Mouse (Mus musculus): ENCODE measurements around the gene Mt1. TPM values are rescaled to one million over a fixed set of nuclear protein-coding genes. Genes with fewer than 3 reads are reported as not detected.

The Mt1 gene
- polyA plus RNA-seq, 1 experiment from 2014 or later = 438 TPM

DNA sequence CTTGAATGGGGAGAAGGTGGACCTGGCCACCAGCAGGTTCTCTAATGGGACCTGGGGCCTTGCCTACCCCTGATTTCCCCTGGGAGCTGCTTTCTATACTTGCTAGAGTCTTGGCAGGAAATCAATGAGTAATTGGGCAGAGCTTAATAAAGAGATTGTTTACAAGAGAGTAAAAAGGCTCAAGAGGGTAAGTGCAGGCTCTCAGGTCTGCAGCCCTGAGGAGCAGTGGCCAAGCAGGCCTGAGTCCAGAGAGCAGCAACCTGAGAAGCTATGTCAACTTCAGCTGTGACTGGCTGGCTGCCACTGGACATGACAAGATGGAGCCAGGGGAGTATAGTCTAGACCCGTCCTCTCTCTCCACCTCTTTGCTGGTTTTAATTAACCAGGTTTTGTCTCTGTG is 14.0 kb downstream of the Mt1 start:
- no peak overlapping the region for H3K4me2 ChIP-seq (ENCODE audit: low read length)
- H3K9ac ChIP-seq (ENCODE audit: low read length) = no peak overlapping the region
- no peaks in the 10 kb centered on the region for H3K36me3 ChIP-seq (ENCODE audit: control insufficient read depth, insufficient read depth, low read length)
- WGBS = 80% methylated on average over 1 of the region's 1 CpGs
- ATAC-seq (ENCODE audit: insufficient number of reproducible peaks, insufficient read depth, low FRiP score, low read depth) = no peak
- H3K27ac ChIP-seq (replicated peaks in 1 of 2; ENCODE audit: control insufficient read depth in 1 of 2, insufficient read depth in 1 of 2, low read depth in 2 of 2, low read length in 2 of 2) = no peak overlapping the region
- no peak overlapping the region for H3K4me3 ChIP-seq (ENCODE audit: control insufficient read depth in 1 of 2, insufficient read depth in 1 of 2, low read depth in 1 of 2, low read length in 2 of 2)
- H3K9me3 ChIP-seq (ENCODE audit: control insufficient read depth, low read length) = no peaks in the 10 kb centered on the region
- H3K4me1 ChIP-seq (ENCODE audit: control insufficient read depth in 2 of 2, insufficient read depth in 2 of 2, low read length in 2 of 2) = peaks cover 10 to 16% of the 10 kb centered on the region in 2 experiments
- no peaks in the 10 kb centered on the region for H3K27me3 ChIP-seq (ENCODE audit: control insufficient read depth, insufficient read depth, low read length)

DNA sequence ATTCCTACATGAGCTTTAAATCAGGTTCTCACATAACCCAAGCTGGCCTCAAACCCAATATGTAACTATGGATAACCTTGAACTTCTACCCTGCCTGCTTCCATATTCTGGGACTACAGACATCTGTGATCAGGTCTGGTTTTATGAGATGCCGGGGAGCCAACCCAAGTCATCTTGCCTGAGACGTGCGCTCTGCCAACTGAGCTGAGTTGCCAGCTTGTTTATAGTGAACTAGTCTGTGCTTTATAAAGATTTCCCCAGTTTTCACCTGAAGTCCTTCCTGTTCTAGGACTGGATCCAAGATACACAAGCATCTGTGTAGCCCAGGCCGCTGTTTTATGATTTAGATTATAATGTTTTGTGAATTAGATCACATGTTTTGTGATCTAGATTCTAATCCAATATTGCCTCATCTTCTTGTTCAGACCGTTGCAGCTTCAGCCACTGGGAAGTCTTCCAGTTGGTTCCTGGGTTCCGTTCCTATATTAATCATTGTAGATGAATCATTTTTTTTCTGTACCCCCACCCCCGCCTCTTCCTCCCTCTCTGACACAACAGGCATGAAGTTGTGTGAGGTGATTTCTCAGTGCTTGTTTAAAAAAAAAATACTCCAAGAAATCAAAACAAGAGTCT is 15.8 kb downstream of the Mt1 start:
- no peak overlapping the region for H3K9ac ChIP-seq (ENCODE audit: low read length)
- ATAC-seq (ENCODE audit: insufficient number of reproducible peaks, insufficient read depth, low FRiP score, low read depth) = no peak
- 78% methylated on average over 7 of the region's 7 CpGs for WGBS
- H3K27ac ChIP-seq (replicated peaks in 1 of 2; ENCODE audit: control insufficient read depth in 1 of 2, insufficient read depth in 1 of 2, low read depth in 2 of 2, low read length in 2 of 2) = no peak overlapping the region
- H3K4me3 ChIP-seq (ENCODE audit: control insufficient read depth in 1 of 2, insufficient read depth in 1 of 2, low read depth in 1 of 2, low read length in 2 of 2) = no peak overlapping the region
- H3K4me2 ChIP-seq (ENCODE audit: low read length) = no peak overlapping the region
- no peaks in the 10 kb centered on the region for H3K27me3 ChIP-seq (ENCODE audit: control insufficient read depth, insufficient read depth, low read length)
- peaks cover 5 to 9% of the 10 kb centered on the region in 2 experiments for H3K4me1 ChIP-seq (ENCODE audit: control insufficient read depth in 2 of 2, insufficient read depth in 2 of 2, low read length in 2 of 2)
- no peaks in the 10 kb centered on the region for H3K9me3 ChIP-seq (ENCODE audit: control insufficient read depth, low read length)
- H3K36me3 ChIP-seq (ENCODE audit: control insufficient read depth, insufficient read depth, low read length) = no peaks in the 10 kb centered on the region

DNA sequence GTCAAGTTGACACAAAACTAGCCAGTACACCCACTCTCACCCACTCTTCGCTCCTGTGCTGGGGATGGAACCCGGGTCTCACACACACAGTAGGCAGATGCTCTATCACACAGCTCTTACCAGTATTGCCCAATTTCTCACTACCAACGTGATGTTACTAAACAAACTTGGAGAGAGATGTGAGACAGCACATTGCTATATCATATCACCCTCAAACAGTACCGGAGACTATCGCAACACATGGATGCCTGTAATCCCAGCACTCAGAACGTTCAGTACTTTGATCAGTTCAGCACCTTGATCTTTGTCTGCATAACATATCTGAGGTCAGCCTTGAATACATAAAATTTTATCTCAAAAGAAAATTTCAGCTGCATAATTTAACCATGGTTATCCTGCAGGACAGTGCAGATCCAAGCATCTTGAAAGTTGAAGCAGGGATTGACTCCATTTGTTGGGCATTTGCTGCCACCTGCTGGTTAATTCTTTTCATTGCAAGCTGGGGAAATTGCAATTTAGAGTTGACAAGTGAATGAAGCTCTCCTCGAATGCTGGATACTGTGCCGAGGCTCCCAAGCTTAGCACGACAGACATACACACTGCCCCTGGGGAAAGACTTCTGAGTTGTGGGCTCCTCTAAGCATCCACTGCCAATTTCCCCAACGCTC is 20.5 kb downstream of the Mt1 start:
- Histone ChIP-seq H3K9me3 (ENCODE audit: control insufficient read depth, low read length) (no peaks in the 10 kb centered on the region), H3K27me3 (ENCODE audit: control insufficient read depth, insufficient read depth, low read length) (no peaks in the 10 kb centered on the region), H3K4me2 (ENCODE audit: low read length) (no peak overlapping the region), H3K36me3 (ENCODE audit: control insufficient read depth, insufficient read depth, low read length) (no peaks in the 10 kb centered on the region), H3K4me1 (ENCODE audit: control insufficient read depth in 2 of 2, insufficient read depth in 2 of 2, low read length in 2 of 2) (no peaks in the 10 kb centered on the region), H3K4me3 (ENCODE audit: control insufficient read depth in 1 of 2, insufficient read depth in 1 of 2, low read depth in 1 of 2, low read length in 2 of 2) (no peak overlapping the region), H3K27ac (replicated peaks in 1 of 2; ENCODE audit: control insufficient read depth in 1 of 2, insufficient read depth in 1 of 2, low read depth in 2 of 2, low read length in 2 of 2) (no peak overlapping the region), H3K9ac (ENCODE audit: low read length) (no peak overlapping the region)
- WGBS = 43% methylated on average over 10 of the region's 10 CpGs
- ATAC-seq (ENCODE audit: insufficient number of reproducible peaks, insufficient read depth, low FRiP score, low read depth) = no peak

DNA sequence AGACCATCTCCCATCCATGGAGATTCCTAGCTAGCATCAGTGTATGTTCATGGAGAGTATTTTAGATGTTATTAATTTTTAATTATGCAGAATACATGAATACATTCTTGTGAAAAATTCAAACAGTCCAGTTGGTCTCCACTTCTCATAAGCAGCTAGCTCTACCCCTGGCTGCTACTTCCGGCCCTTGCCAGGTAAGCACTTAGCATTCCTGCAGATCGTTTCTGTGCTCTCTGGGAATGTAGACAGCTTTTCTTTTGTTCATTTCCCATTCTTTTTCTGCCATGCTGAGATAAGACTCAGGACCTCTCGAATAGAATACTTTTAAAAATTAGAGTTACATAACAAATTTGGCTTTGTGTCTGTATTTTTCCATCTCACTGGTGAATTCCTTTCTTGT is 25.2 kb downstream of the Mt1 start:
- 51% methylated on average over 3 of the region's 3 CpGs for WGBS
- Histone ChIP-seq H3K4me1 (ENCODE audit: control insufficient read depth in 2 of 2, insufficient read depth in 2 of 2, low read length in 2 of 2) (peaks cover 6 to 8% of the 10 kb centered on the region in 2 experiments; a peak in 3 of 4 replicates), H3K9ac (ENCODE audit: low read length) (no peak overlapping the region), H3K27ac (replicated peaks in 1 of 2; ENCODE audit: control insufficient read depth in 1 of 2, insufficient read depth in 1 of 2, low read depth in 2 of 2, low read length in 2 of 2) (no peak overlapping the region), H3K9me3 (ENCODE audit: control insufficient read depth, low read length) (no peaks in the 10 kb centered on the region), H3K4me3 (ENCODE audit: control insufficient read depth in 1 of 2, insufficient read depth in 1 of 2, low read depth in 1 of 2, low read length in 2 of 2) (no peak overlapping the region), H3K4me2 (ENCODE audit: low read length) (no peak overlapping the region), H3K27me3 (ENCODE audit: control insufficient read depth, insufficient read depth, low read length) (no peaks in the 10 kb centered on the region), H3K36me3 (ENCODE audit: control insufficient read depth, insufficient read depth, low read length) (no peaks in the 10 kb centered on the region)
- no peak for ATAC-seq (ENCODE audit: insufficient number of reproducible peaks, insufficient read depth, low FRiP score, low read depth)

DNA sequence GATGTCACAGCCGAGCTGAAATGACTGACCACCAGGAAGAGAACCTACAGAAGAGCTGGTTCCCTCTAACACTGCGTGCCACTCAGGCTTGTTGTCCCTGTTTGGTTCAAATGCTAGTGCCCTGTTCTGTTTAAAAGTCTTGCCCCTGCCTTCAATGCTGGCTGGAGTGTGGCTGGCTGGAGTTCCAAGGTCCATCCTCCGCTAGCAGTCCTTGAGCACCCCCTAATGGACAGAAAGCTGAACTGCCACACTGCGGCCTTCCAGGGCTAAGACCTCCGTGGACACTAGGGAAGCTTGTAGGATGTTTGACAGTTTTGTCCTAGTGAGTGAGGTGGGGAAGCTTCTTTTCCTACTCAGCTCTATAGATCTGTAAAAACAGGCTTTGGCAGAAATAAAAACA is 26.9 kb downstream of the Mt1 start:
- Histone ChIP-seq H3K36me3 (ENCODE audit: control insufficient read depth, insufficient read depth, low read length) (no peaks in the 10 kb centered on the region), H3K4me1 (ENCODE audit: control insufficient read depth in 2 of 2, insufficient read depth in 2 of 2, low read length in 2 of 2) (peaks cover 6 to 11% of the 10 kb centered on the region in 2 experiments; a peak in 3 of 4 replicates), H3K27me3 (ENCODE audit: control insufficient read depth, insufficient read depth, low read length) (no peaks in the 10 kb centered on the region), H3K9me3 (ENCODE audit: control insufficient read depth, low read length) (no peaks in the 10 kb centered on the region), H3K4me2 (ENCODE audit: low read length) (no peak overlapping the region), H3K9ac (ENCODE audit: low read length) (no peak overlapping the region), H3K27ac (replicated peaks in 1 of 2; ENCODE audit: control insufficient read depth in 1 of 2, insufficient read depth in 1 of 2, low read depth in 2 of 2, low read length in 2 of 2) (no peak overlapping the region), H3K4me3 (ENCODE audit: control insufficient read depth in 1 of 2, insufficient read depth in 1 of 2, low read depth in 1 of 2, low read length in 2 of 2) (no peak overlapping the region)
- ATAC-seq (ENCODE audit: insufficient number of reproducible peaks, insufficient read depth, low FRiP score, low read depth) = 0 out of 2 replicates have a peak, but pooled peaks have one; percentile 15
- WGBS = 15% methylated on average over 5 of the region's 5 CpGs

DNA sequence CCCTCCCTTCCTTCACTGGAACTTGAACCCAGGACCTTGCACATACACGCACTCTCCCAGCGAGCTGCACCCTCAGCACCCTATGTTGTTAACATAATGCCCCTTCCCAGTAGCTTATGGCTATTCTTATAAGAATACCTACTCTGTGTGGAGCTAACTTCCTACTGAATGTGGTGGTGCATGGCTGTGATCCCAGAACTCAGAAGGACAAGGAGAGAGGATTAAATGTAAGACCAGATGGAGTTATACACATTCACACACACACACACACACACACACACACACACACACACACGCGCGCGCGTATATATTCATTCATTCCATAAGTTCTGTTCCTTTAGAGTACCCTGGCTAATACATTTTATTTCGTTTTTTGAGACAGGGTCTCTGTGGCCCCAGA is 27.4 kb downstream of the Mt1 start:
- Histone ChIP-seq H3K36me3 (ENCODE audit: control insufficient read depth, insufficient read depth, low read length) (no peaks in the 10 kb centered on the region), H3K4me3 (ENCODE audit: control insufficient read depth in 1 of 2, insufficient read depth in 1 of 2, low read depth in 1 of 2, low read length in 2 of 2) (no peak overlapping the region), H3K4me1 (ENCODE audit: control insufficient read depth in 2 of 2, insufficient read depth in 2 of 2, low read length in 2 of 2) (peaks cover 6 to 11% of the 10 kb centered on the region in 2 experiments; a peak in 3 of 4 replicates), H3K9ac (ENCODE audit: low read length) (no peak overlapping the region), H3K27ac (replicated peaks in 1 of 2; ENCODE audit: control insufficient read depth in 1 of 2, insufficient read depth in 1 of 2, low read depth in 2 of 2, low read length in 2 of 2) (no peak overlapping the region), H3K27me3 (ENCODE audit: control insufficient read depth, insufficient read depth, low read length) (no peaks in the 10 kb centered on the region), H3K9me3 (ENCODE audit: control insufficient read depth, low read length) (no peaks in the 10 kb centered on the region), H3K4me2 (ENCODE audit: low read length) (no peak overlapping the region)
- WGBS = 77% methylated on average over 8 of the region's 8 CpGs
- no peak for ATAC-seq (ENCODE audit: insufficient number of reproducible peaks, insufficient read depth, low FRiP score, low read depth)

DNA sequence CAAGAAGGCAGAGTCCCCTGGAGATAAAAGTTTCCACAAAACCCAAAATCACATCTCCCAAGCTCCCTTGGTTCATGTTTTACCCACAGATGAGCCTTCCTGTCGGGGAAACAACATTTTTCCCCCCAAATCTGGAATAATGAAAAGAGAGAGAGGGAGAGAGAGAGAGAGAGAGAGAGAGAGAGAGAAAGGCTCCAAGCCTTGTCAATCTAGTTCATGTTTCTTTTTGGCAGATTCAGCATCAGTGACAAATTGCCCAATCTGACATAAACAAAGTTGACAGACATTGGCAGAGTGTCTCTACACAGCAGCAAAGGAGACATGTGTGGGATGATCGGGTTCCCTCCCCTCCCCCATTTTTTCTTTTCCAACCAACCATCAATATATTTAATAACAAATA is 28.6 kb downstream of the Mt1 start:
- WGBS = 59% methylated on average over 2 of the region's 2 CpGs
- Histone ChIP-seq H3K4me2 (ENCODE audit: low read length) (no peak overlapping the region), H3K9me3 (ENCODE audit: control insufficient read depth, low read length) (no peaks in the 10 kb centered on the region), H3K27ac (replicated peaks in 1 of 2; ENCODE audit: control insufficient read depth in 1 of 2, insufficient read depth in 1 of 2, low read depth in 2 of 2, low read length in 2 of 2) (no peak overlapping the region), H3K27me3 (ENCODE audit: control insufficient read depth, insufficient read depth, low read length) (no peaks in the 10 kb centered on the region), H3K9ac (ENCODE audit: low read length) (no peak overlapping the region), H3K36me3 (ENCODE audit: control insufficient read depth, insufficient read depth, low read length) (no peaks in the 10 kb centered on the region), H3K4me3 (ENCODE audit: control insufficient read depth in 1 of 2, insufficient read depth in 1 of 2, low read depth in 1 of 2, low read length in 2 of 2) (no peak overlapping the region), H3K4me1 (ENCODE audit: control insufficient read depth in 2 of 2, insufficient read depth in 2 of 2, low read length in 2 of 2) (peaks cover 6 to 11% of the 10 kb centered on the region in 2 experiments; a peak in 3 of 4 replicates)
- no peak for ATAC-seq (ENCODE audit: insufficient number of reproducible peaks, insufficient read depth, low FRiP score, low read depth)

All from heart, embryonic 14.5 days (tissue).